Mouse (Mus musculus): ENCODE results near the gene Mfap2. TPM values are rescaled to one million over a fixed set of nuclear protein-coding genes. Genes with fewer than 3 reads are reported as not detected.

Mfap2 gene
- polyA plus RNA-seq, 1 experiment from 2014 or later, result 721 TPM

DNA sequence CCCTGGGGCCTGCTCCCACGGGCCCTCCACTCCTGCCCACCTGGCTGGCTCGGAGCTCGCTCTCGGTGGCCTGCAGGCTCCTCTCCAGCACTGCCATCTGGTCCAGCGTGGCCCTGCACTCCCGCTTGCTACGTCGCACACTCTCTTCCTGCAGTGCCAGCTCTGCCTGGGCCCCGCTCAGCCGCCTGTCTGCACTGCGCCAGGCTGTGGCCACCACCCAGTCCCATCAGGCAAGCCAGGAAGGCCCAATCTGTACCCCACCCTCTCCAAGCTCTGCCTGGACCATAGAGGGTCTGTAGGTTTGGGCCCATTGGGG lies 11.4 kb downstream of the Mfap2 start:
- Histone ChIP-seq H3K9me3 (ENCODE audit: control insufficient read depth, low read depth, low read length) (no peaks in the 10 kb centered on the region), H3K27me3 (ENCODE audit: control insufficient read depth, insufficient read depth, low read length) (no peaks in the 10 kb centered on the region), H3K9ac (replicated peaks; ENCODE audit: low read depth, low read length) (0 out of 2 replicates have a peak overlapping the region, but pooled peaks have one; percentile 1), H3K4me2 (replicated peaks; ENCODE audit: low read depth, low read length) (no peak overlapping the region), H3K4me1 (ENCODE audit: control insufficient read depth, insufficient read depth, low read length) (peaks cover 26% of the 10 kb centered on the region), H3K36me3 (ENCODE audit: control insufficient read depth, insufficient read depth, low read length) (peaks cover 7% of the 10 kb centered on the region; the same call in 1 of the 2 replicates), H3K27ac (ENCODE audit: low read length) (peak overlapping the region; percentile 97), H3K4me3 (ENCODE audit: low read depth, low read length) (no peak overlapping the region)
- no peak for ATAC-seq (ENCODE audit: insufficient number of reproducible peaks, insufficient read depth, low FRiP score, low read depth)
- WGBS, result 59% methylated on average over 11 of the region's 11 CpGs

DNA sequence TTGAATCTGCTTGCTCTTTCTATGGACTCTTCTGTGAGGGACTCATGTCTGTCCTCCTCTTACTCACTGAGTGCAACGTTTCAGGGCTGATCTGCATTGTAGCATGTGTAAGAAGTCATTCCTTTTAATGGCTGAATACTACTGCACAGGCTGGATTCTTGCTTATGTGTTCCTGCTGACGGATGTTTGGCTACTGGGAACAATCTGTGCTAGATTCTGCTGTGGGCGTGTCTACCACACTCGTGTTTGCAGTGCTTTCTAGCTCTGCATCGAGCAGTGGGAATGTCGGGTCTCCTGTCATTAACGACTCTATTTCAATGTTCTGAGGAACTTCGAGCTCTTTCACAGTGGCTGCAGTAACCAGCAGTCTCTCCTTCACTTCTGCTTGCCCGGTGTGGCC lies 13.8 kb downstream of the Mfap2 start:
- 50% methylated on average over 9 of the region's 9 CpGs for WGBS
- Histone ChIP-seq H3K27me3 (ENCODE audit: control insufficient read depth, insufficient read depth, low read length) (no peaks in the 10 kb centered on the region), H3K9ac (replicated peaks; ENCODE audit: low read depth, low read length) (no peak overlapping the region), H3K4me3 (ENCODE audit: low read depth, low read length) (no peak overlapping the region), H3K9me3 (ENCODE audit: control insufficient read depth, low read depth, low read length) (no peaks in the 10 kb centered on the region), H3K4me2 (replicated peaks; ENCODE audit: low read depth, low read length) (no peak overlapping the region), H3K36me3 (ENCODE audit: control insufficient read depth, insufficient read depth, low read length) (peaks cover 16% of the 10 kb centered on the region), H3K4me1 (ENCODE audit: control insufficient read depth, insufficient read depth, low read length) (peaks cover 26% of the 10 kb centered on the region), H3K27ac (ENCODE audit: low read length) (peak overlapping the region; percentile 21; the same call in 1 of the 2 replicates)
- no peak for ATAC-seq (ENCODE audit: insufficient number of reproducible peaks, insufficient read depth, low FRiP score, low read depth)

DNA sequence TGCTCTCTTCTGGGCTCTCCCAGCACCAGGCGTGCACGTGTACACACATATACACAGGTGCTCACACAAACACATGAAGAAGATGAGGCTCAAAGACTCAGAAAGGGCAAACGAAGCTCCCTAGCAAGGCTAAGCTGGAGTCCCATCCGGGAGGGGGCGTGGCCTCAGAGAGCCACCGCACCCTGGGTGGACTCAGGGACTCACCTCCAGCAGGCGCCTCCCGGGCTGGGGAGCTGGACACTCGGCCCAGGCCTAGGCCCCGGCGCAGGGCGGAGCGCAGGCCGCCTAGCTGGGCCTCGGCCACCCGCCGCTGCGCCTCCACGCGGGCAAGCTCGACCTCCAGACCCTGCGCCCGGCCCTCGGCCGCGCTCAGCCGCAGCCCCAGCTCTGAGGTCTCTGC lies 14.8 kb downstream of the Mfap2 start:
- H3K9ac ChIP-seq (replicated peaks; ENCODE audit: low read depth, low read length), result no peak overlapping the region
- H3K4me2 ChIP-seq (replicated peaks; ENCODE audit: low read depth, low read length), result no peak overlapping the region
- WGBS, result 75% methylated on average over 21 of the region's 27 CpGs
- H3K27me3 ChIP-seq (ENCODE audit: control insufficient read depth, insufficient read depth, low read length), result no peaks in the 10 kb centered on the region
- no peaks in the 10 kb centered on the region for H3K9me3 ChIP-seq (ENCODE audit: control insufficient read depth, low read depth, low read length)
- peaks cover 19% of the 10 kb centered on the region for H3K36me3 ChIP-seq (ENCODE audit: control insufficient read depth, insufficient read depth, low read length)
- H3K4me1 ChIP-seq (ENCODE audit: control insufficient read depth, insufficient read depth, low read length), result peaks cover 20% of the 10 kb centered on the region
- H3K4me3 ChIP-seq (ENCODE audit: low read depth, low read length), result no peak overlapping the region
- no peak for ATAC-seq (ENCODE audit: insufficient number of reproducible peaks, insufficient read depth, low FRiP score, low read depth)
- no peak overlapping the region for H3K27ac ChIP-seq (ENCODE audit: low read length)

DNA sequence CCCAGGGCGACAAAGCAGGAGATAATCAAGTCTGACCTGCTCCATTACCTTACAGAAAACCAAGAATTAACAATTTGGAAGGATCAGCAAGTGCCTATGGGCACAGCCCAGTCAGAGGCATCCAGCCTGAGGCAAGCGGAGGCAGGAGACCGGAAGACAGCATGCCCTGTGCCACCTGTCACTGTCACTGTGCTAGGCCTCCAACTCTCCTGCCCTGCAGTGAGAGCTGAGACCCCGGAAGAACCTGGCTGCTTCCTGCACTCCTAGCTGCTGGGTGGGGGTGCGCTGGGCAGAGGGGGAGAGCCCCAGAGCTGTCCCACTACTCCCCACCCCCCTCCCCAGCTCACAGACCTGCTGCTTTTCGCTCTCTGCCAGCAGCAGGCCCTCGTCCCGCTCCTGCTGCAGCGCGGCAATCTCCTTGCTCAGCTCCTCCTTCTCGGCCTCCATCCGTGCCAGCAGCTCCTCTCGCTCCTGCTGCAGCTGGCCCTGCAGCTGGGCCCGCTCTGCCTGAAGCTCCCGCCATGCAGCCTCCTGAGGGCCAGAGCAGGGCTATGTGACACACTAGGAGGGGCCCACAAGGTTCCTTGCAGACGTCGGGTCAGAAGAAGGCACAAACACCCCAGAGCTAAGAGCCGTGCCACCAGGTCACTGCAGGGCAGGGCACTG lies 20.5 kb downstream of the Mfap2 start:
- no peaks in the 10 kb centered on the region for H3K27me3 ChIP-seq (ENCODE audit: control insufficient read depth, insufficient read depth, low read length)

DNA sequence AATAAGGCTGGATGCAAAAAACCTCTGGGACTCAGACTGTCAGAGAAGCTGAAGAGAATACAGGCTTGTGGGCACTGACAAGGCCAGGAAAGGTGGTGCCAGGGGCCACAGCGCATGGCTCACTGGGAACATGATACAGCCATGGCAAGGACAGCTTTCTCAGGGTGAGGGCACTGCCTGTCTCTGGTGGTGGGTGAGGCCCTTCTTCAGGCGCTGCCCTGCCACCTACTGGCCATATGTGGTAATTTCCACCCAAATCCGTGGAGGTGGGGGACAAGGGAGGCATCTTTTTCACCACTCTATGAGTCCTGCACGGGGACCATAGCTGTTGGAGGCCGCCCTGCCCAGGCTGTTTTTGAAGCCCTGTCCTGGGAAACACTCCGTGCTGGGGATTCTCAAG lies 21.5 kb downstream of the Mfap2 start:
- ATAC-seq (ENCODE audit: insufficient number of reproducible peaks, insufficient read depth, low FRiP score, low read depth), result peak; percentile 35; the same call in 1 of the 2 replicates
- Histone ChIP-seq H3K9ac (replicated peaks; ENCODE audit: low read depth, low read length) (no peak overlapping the region), H3K9me3 (ENCODE audit: control insufficient read depth, low read depth, low read length) (no peaks in the 10 kb centered on the region), H3K4me1 (ENCODE audit: control insufficient read depth, insufficient read depth, low read length) (0 out of 2 replicates have a peak, but pooled peaks cover 3% of the 10 kb centered on the region), H3K36me3 (ENCODE audit: control insufficient read depth, insufficient read depth, low read length) (peaks cover 15% of the 10 kb centered on the region), H3K4me2 (replicated peaks; ENCODE audit: low read depth, low read length) (no peak overlapping the region), H3K4me3 (ENCODE audit: low read depth, low read length) (no peak overlapping the region), H3K27ac (ENCODE audit: low read length) (no peak overlapping the region), H3K27me3 (ENCODE audit: control insufficient read depth, insufficient read depth, low read length) (no peaks in the 10 kb centered on the region)
- 13% methylated on average over 6 of the region's 6 CpGs for WGBS

More for the DNA sequence above, 20.5 kb downstream of the Mfap2 start:
- Histone ChIP-seq H3K9me3 (ENCODE audit: control insufficient read depth, low read depth, low read length) (no peaks in the 10 kb centered on the region), H3K9ac (replicated peaks; ENCODE audit: low read depth, low read length) (no peak overlapping the region), H3K4me1 (ENCODE audit: control insufficient read depth, insufficient read depth, low read length) (0 out of 2 replicates have a peak, but pooled peaks cover 3% of the 10 kb centered on the region), H3K36me3 (ENCODE audit: control insufficient read depth, insufficient read depth, low read length) (peaks cover 19% of the 10 kb centered on the region), H3K4me3 (ENCODE audit: low read depth, low read length) (no peak overlapping the region), H3K27ac (ENCODE audit: low read length) (no peak overlapping the region), H3K4me2 (replicated peaks; ENCODE audit: low read depth, low read length) (no peak overlapping the region)
- ATAC-seq (ENCODE audit: insufficient number of reproducible peaks, insufficient read depth, low FRiP score, low read depth), result no peak
- WGBS, result 90% methylated on average over 18 of the region's 18 CpGs

DNA sequence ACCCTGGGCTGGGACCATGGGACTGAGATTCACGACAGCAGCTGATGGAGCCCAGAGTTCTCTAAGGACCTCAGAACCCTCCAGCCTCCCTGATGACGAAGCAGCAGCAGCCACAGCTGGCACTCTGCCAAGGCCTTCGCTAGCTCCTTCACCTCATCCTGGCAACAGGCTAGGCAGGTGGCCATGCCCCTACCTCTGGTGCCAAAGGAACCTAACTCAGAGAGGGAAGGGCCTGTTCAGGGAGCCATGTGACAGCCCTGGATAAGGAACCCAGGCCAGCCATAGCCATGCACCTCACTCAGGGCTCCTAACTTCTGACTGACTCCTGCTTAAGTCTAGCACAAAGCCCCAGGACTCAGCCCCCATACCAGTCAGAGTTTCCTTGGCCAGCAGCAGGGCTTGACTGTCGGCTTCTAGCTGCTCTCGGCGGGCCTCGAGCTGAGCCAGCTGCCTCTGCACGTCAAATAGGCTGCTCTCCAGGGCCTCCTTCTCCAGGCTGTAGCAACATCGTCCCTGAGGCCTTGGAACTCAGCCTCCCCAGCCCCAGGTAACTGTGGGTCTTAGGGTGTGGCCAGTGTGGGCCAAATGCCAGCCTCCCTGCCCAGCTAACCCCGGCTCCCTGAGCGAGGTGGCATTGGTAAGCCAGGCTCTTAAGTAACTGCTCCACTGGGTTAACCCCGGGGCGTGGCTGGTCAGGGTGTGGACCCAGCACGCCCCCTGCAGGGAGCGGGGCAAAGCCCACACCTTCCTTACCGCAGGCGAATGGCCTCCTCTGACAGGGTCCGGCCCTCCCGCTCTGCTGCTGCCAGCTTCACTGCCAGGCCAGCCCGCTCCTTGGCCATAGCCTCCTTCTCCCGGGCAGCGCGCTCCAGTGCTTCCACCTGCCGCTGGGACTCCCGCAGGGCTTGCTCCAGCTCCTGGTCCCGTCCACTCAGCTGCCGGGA lies 23.7 kb downstream of the Mfap2 start:
- ATAC-seq (ENCODE audit: insufficient number of reproducible peaks, insufficient read depth, low FRiP score, low read depth), result 0 out of 2 replicates have a peak, but pooled peaks have one; percentile 14
- no peak overlapping the region for H3K4me2 ChIP-seq (replicated peaks; ENCODE audit: low read depth, low read length)
- H3K9me3 ChIP-seq (ENCODE audit: control insufficient read depth, low read depth, low read length), result no peaks in the 10 kb centered on the region
- no peak overlapping the region for H3K27ac ChIP-seq (ENCODE audit: low read length)
- no peak overlapping the region for H3K4me3 ChIP-seq (ENCODE audit: low read depth, low read length)
- 0 out of 2 replicates have a peak, but pooled peaks cover 3% of the 10 kb centered on the region for H3K4me1 ChIP-seq (ENCODE audit: control insufficient read depth, insufficient read depth, low read length)
- 76% methylated on average over 27 of the region's 27 CpGs for whole genome bisulfite sequencing
- peaks cover 9% of the 10 kb centered on the region for H3K36me3 ChIP-seq (ENCODE audit: control insufficient read depth, insufficient read depth, low read length)
- no peaks in the 10 kb centered on the region for H3K27me3 ChIP-seq (ENCODE audit: control insufficient read depth, insufficient read depth, low read length)
- H3K9ac ChIP-seq (replicated peaks; ENCODE audit: low read depth, low read length), result no peak overlapping the region

DNA sequence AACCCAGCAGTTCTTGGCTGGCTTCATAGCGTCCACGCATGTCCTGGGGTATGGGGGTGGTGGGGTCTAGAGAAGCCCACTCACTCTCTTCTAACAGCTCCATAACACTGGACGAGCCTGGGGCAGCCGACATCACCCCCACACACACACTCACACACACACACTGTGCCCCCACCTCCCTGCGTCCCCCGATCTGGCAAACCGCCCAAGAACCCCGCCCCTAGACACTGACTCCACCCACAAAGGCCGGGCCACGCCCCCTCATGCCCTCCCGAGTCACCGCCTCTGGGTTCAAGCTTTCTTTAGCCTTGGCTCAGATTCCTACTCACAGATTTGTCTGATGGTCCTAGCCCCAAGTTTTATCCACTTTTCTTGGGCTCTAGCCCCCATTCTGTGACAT lies 30.9 kb downstream of the Mfap2 start:
- Histone ChIP-seq H3K4me3 (ENCODE audit: low read depth, low read length) (no peak overlapping the region), H3K4me2 (replicated peaks; ENCODE audit: low read depth, low read length) (no peak overlapping the region)
- whole genome bisulfite sequencing, result 45% methylated on average over 12 of the region's 12 CpGs

DNA sequence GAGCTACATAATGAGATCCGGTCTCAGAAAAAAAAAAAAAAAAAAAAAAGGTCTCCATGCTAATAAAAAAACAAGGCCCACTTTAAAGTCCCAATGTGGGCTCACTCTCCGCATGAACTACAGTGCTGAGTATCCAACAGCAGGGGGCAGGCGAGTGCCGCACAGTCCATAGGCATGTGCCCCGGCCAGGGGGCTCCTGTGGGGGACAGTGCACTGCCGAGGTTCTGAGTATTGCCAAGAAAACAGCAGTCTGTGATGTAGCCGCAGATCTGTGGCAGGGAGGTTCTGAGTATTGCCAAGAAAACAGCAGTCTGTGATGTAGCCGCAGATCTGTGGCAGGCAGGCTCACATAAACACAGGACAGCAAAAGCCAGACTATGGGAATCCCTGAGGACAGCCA lies 34.6 kb downstream of the Mfap2 start:
- WGBS, result 10% methylated on average over 8 of the region's 8 CpGs
- H3K4me3 ChIP-seq (ENCODE audit: low read depth, low read length), result no peak overlapping the region
- no peaks in the 10 kb centered on the region; the same call in 1 of the 2 replicates for H3K36me3 ChIP-seq (ENCODE audit: control insufficient read depth, insufficient read depth, low read length)
- H3K27ac ChIP-seq (ENCODE audit: low read length), result peak overlapping the region; percentile 82
- H3K9me3 ChIP-seq (ENCODE audit: control insufficient read depth, low read depth, low read length), result no peaks in the 10 kb centered on the region
- H3K9ac ChIP-seq (replicated peaks; ENCODE audit: low read depth, low read length), result no peak overlapping the region
- no peak overlapping the region for H3K4me2 ChIP-seq (replicated peaks; ENCODE audit: low read depth, low read length)
- peak; percentile 76; the same call in 1 of the 2 replicates for ATAC-seq (ENCODE audit: insufficient number of reproducible peaks, insufficient read depth, low FRiP score, low read depth)
- peaks cover 8% of the 10 kb centered on the region for H3K4me1 ChIP-seq (ENCODE audit: control insufficient read depth, insufficient read depth, low read length)
- H3K27me3 ChIP-seq (ENCODE audit: control insufficient read depth, insufficient read depth, low read length), result no peaks in the 10 kb centered on the region

More for the DNA sequence above, 30.9 kb downstream of the Mfap2 start:
- peaks cover 5% of the 10 kb centered on the region; the same call in 1 of the 2 replicates for H3K36me3 ChIP-seq (ENCODE audit: control insufficient read depth, insufficient read depth, low read length)
- peaks cover 4% of the 10 kb centered on the region; the same call in 1 of the 2 replicates for H3K4me1 ChIP-seq (ENCODE audit: control insufficient read depth, insufficient read depth, low read length)
- H3K9ac ChIP-seq (replicated peaks; ENCODE audit: low read depth, low read length), result no peak overlapping the region
- H3K27ac ChIP-seq (ENCODE audit: low read length), result no peak overlapping the region
- no peaks in the 10 kb centered on the region for H3K9me3 ChIP-seq (ENCODE audit: control insufficient read depth, low read depth, low read length)
- ATAC-seq (ENCODE audit: insufficient number of reproducible peaks, insufficient read depth, low FRiP score, low read depth), result no peak
- no peaks in the 10 kb centered on the region for H3K27me3 ChIP-seq (ENCODE audit: control insufficient read depth, insufficient read depth, low read length)
